Mouse (Mus musculus) myocyte (in vitro differentiated cells): ENCODE measurements around the gene Olfr461.

Experiments
- CEBPB ChIP-seq: IDR thresholded peaks from 2 replicates; pipeline ENCODE4 v1.6.1; 2011; ENCODE audit warnings: mild to moderate bottlenecking, moderate library complexity; ENCODE audit not compliant: poor library complexity, insufficient read depth, severe bottlenecking
- E2F4 ChIP-seq: IDR thresholded peaks from one replicate; pipeline ENCODE4 v1.6.1; 2011; ENCODE audit warnings: mild to moderate bottlenecking, control low read depth, moderate library complexity; ENCODE audit not compliant: insufficient read depth
- MAX ChIP-seq: IDR thresholded peaks from one replicate; pipeline ENCODE4 v1.6.1; 2011; ENCODE audit warnings: low read depth, mild to moderate bottlenecking, control low read depth
- MYOD1 ChIP-seq, 3 experiments: IDR thresholded peaks; one replicate each; pipeline ENCODE4 v1.6.1; 2011; ENCODE audit warnings: control low read depth in 2 of 3, low read depth in 2 of 3, mild to moderate bottlenecking in 2 of 3, moderate library complexity in 1 of 3; ENCODE audit not compliant: insufficient read length in 2 of 3, control insufficient read depth in 1 of 3
- MYOG ChIP-seq, 3 experiments: IDR thresholded peaks; one replicate each; pipeline ENCODE4 v1.6.1; 2011; ENCODE audit warnings: control low read depth in 2 of 3, low read depth in 2 of 3, mild to moderate bottlenecking in 2 of 3; ENCODE audit not compliant: insufficient read length in 2 of 3, control insufficient read depth in 1 of 3, insufficient read depth in 1 of 3
- POLR2A ChIP-seq: IDR thresholded peaks from one replicate; pipeline ENCODE4 v1.6.1; 2011; ENCODE audit warnings: low read depth, mild to moderate bottlenecking, control low read depth, moderate library complexity; ENCODE audit not compliant: insufficient read length
- POLR2AphosphoS2 ChIP-seq: IDR thresholded peaks from one replicate; pipeline ENCODE4 v1.6.1; 2011; ENCODE audit warnings: low read depth, control low read depth; ENCODE audit not compliant: insufficient read length
- REST ChIP-seq: IDR thresholded peaks from one replicate; pipeline ENCODE4 v1.6.1; 2011; ENCODE audit warnings: mild to moderate bottlenecking, control low read depth, moderate library complexity; ENCODE audit not compliant: insufficient read depth, insufficient read length
- TCF12 ChIP-seq: IDR thresholded peaks from one replicate; pipeline ENCODE4 v1.6.1; 2011; ENCODE audit warnings: mild to moderate bottlenecking, control low read depth; ENCODE audit not compliant: poor library complexity, insufficient read depth, severe bottlenecking
- TCF3 ChIP-seq: IDR thresholded peaks from one replicate; pipeline ENCODE4 v1.6.1; 2011; ENCODE audit warnings: low read depth, control low read depth; ENCODE audit not compliant: insufficient read length
- USF1 ChIP-seq: IDR thresholded peaks from one replicate; pipeline ENCODE4 v1.6.1; 2011; ENCODE audit warnings: low read depth, mild to moderate bottlenecking, control low read depth, moderate library complexity

DNA sequence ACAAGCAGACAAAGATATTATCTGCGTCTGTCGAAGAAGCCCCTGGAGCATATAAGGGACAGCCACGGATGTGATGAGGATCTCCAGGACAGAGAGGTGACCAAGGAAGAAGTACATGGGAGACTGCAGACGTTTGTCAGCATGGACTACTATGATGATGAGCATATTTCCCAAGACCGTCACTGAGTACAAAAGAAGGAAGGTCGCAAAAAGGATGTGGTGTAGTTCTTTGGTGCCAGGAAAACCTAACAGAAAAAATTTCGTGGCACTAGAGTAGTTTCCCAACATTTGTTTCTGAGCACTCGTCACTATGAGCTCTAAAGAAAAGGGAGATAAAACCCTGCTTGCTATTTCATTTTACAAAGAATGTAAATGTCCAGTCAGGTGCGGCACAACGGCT, 10.2 kb downstream of the Olfr461 start:
- TF ChIP-seq E2F4 (no peak), POLR2A (no peak), TCF12 (no peak), REST (no peak), MYOG (IDR thresholded peaks at IDR 0.05; ENCODE audit: control insufficient read depth in 1 of 3, insufficient read depth in 1 of 3, insufficient read length in 2 of 3, low read depth in 2 of 3) (no peak), CEBPB (no peak), MYOD1 (IDR thresholded peaks at IDR 0.05; ENCODE audit: control insufficient read depth in 1 of 3, insufficient read length in 2 of 3, low read depth in 2 of 3) (no peak), POLR2AphosphoS2 (no peak), TCF3 (no peak), MAX (no peak), USF1 (no peak)
